Mouse (Mus musculus): ENCODE data around the gene Tubgcp2. TPM values are rescaled to one million over a fixed set of nuclear protein-coding genes. Genes with fewer than 3 reads are reported as not detected.

Tubgcp2 gene
- total RNA-seq, 2 experiments from 2014 or later = 34.8 to 36.3 TPM

GRCm38 (mm10) chr7:139946032-139946431 is 90.4 kb downstream of the Tubgcp2 start:
- no peak for DNase-seq

Small RNA genes within 50 kb of the gene (microRNA-seq; reads per million reads assigned to microRNA genes)
- gene Mir202 (0 to 0.21 reads per million in 2 experiments), gene Mir7062 (1.1 to 1.8 reads per million in 2 experiments), gene mmu-mir-7686 (0 reads per million in 2 experiments)

Other genes with a start within 250 kb of the Tubgcp2 start
- 10 to 100 TPM; 47.9 to 49.6 TPM for gene Adgra1, start 202.5 kb downstream of the Tubgcp2 start, total RNA-seq (2021)
- gene Kndc1, start 142.0 kb downstream of the Tubgcp2 start, total RNA-seq (2021) = 10 to 100 TPM; 87.3 to 88.1 TPM
- not detected for gene Utf1, start 92.9 kb downstream of the Tubgcp2 start, total RNA-seq (2021)
- gene 6430531B16Rik, start 57.9 kb downstream of the Tubgcp2 start, total RNA-seq (2021) = under 1 TPM; 0.72 to 0.78 TPM
- gene Adam8, start 44.1 kb downstream of the Tubgcp2 start, total RNA-seq (2021) = 1 to 10 TPM; 5.7 to 6.9 TPM
- 10 to 100 TPM; 23.7 to 30.7 TPM for gene Zfp511, start 278 bp downstream of the Tubgcp2 start, total RNA-seq (2021)
- under 1 TPM in 1 of 2 experiments, not detected in 1; 0.18 TPM for gene Msx3, start 12.4 kb upstream of the Tubgcp2 start, total RNA-seq (2021)
- 100 to 1,000 TPM; 242 to 255 TPM for gene Caly, start 45.9 kb upstream of the Tubgcp2 start, total RNA-seq (2021)
- not detected for gene Prap1, start 56.7 kb upstream of the Tubgcp2 start, total RNA-seq (2021)
- 10 to 100 TPM; 47.0 to 50.7 TPM for gene Fuom, start 65.8 kb upstream of the Tubgcp2 start, total RNA-seq (2021)
- 1 to 10 TPM; 3.0 to 3.4 TPM for gene Paox, start 79.1 kb upstream of the Tubgcp2 start, total RNA-seq (2021)
- gene Echs1, start 79.8 kb upstream of the Tubgcp2 start, total RNA-seq (2021) = 10 to 100 TPM; 60.2 to 61.0 TPM
- gene Mtg1, start 100.9 kb upstream of the Tubgcp2 start, total RNA-seq (2021) = 10 to 100 TPM; 23.0 to 27.3 TPM
- gene Sprn, start 118.2 kb upstream of the Tubgcp2 start, total RNA-seq (2021) = 100 to 1,000 TPM; 165 to 170 TPM
- gene Olfr522, start 128.1 kb upstream of the Tubgcp2 start, total RNA-seq (2021) = not detected
- gene Olfr523, start 136.5 kb upstream of the Tubgcp2 start, total RNA-seq (2021) = under 1 TPM; 0.10 to 0.18 TPM
- not detected for gene Olfr524, start 169.3 kb upstream of the Tubgcp2 start, total RNA-seq (2021)
- gene Cd163l1, start 181.6 kb upstream of the Tubgcp2 start, total RNA-seq (2021) = under 1 TPM; 0.43 to 0.70 TPM
- gene 5830411N06Rik, start 210.6 kb upstream of the Tubgcp2 start, total RNA-seq (2021) = under 1 TPM; 0.17 to 0.18 TPM

Measured in layer of hippocampus, postnatal 36 days (tissue).